Mouse (Mus musculus) lung, embryonic 15.5 days (tissue): ENCODE measurements around the gene Btbd8. TPM values are rescaled to one million over a fixed set of nuclear protein-coding genes. Genes with fewer than 3 reads are reported as not detected.

Source experiments
- ATAC-seq: fragments of 200-750 bp; cut with Nextera tagmentation; 2 replicates; pipeline ENCODE4 v1.8.0; 2017; ENCODE audit warnings: moderate number of reproducible peaks, borderline replicate concordance; ENCODE audit not compliant: low FRiP score, low TSS enrichment; ENCODE audit errors: extremely low read depth
- H3K27ac ChIP-seq: fragments of 300-500 bp; sonication (generic); 2 replicates; pipeline ENCODE4 v1.5.1; 2015; ENCODE audit warnings: moderate library complexity, mild to moderate bottlenecking, inconsistent platforms
- H3K27me3 ChIP-seq: fragments of 300-500 bp; sonication (generic); 2 replicates; pipeline ENCODE4 v1.6.1; 2015; ENCODE audit warnings: inconsistent platforms
- H3K36me3 ChIP-seq: fragments of 300-500 bp; sonication (generic); 2 replicates; pipeline ENCODE4 v1.6.1; 2015; ENCODE audit warnings: inconsistent platforms
- H3K4me1 ChIP-seq: fragments of 300-500 bp; sonication (generic); 2 replicates; pipeline ENCODE4 v1.6.1; 2015; ENCODE audit warnings: inconsistent platforms
- H3K4me2 ChIP-seq: fragments of 300-500 bp; sonication (generic); 2 replicates; pipeline ENCODE4 v1.6.1; 2015; ENCODE audit warnings: inconsistent platforms, mild to moderate bottlenecking, moderate library complexity
- H3K4me3 ChIP-seq: fragments of 300-500 bp; sonication (generic); 2 replicates; pipeline ENCODE4 v1.5.1; 2015; ENCODE audit warnings: mild to moderate bottlenecking, inconsistent platforms
- H3K9ac ChIP-seq: fragments of 300-500 bp; sonication (generic); 2 replicates; pipeline ENCODE4 v1.6.1; 2015; ENCODE audit warnings: inconsistent platforms
- H3K9me3 ChIP-seq: fragments of 300-500 bp; sonication (generic); 2 replicates; pipeline ENCODE4 v1.6.1; 2016; ENCODE audit warnings: inconsistent platforms
- WGBS: fragments of 180-500 bp; shearing (Covaris S2); methylation state at CpG from one replicate; pipeline ENCODE4 v1.1.7; 2015; 5-methylcytosine and 5-hydroxymethylcytosine counted together
- polyA plus RNA-seq: library from polyadenylated mRNA; unstranded; fragments of >200 nt; fragmentation: Nextera tagmentation; extraction: Ambion mirVana; gene quantifications from 2 replicates; pipeline ENCODE4 v1.2.1, GENCODE M21; 2015

Gene Btbd8
- polyA plus RNA-seq, 1 experiment from 2014 or later: 4.8 TPM

GRCm38 (mm10) chr5:107421676-107422075, 16.1 kb upstream of the Btbd8 start:
- no peak for ATAC-seq
- Histone ChIP-seq H3K27me3 (no peaks in the 10 kb centered on the region), H3K4me3 (no peak overlapping the region), H3K4me2 (no peak overlapping the region), H3K27ac (no peak overlapping the region), H3K4me1 (no peaks in the 10 kb centered on the region), H3K36me3 (no peaks in the 10 kb centered on the region), H3K9me3 (no peaks in the 10 kb centered on the region), H3K9ac (no peak overlapping the region)
- 5% methylated on average over 1 of the region's 1 CpGs for WGBS

GRCm38 (mm10) chr5:107431249-107431648, 6.5 kb upstream of the Btbd8 start, which contains the start of gene Lpcat2b:
Gene Lpcat2b (plus strand): TSS chr5:107431549.
- no peak within 1 kb of the TSS for H3K4me3 ChIP-seq
- H3K36me3 ChIP-seq: no peaks in the 10 kb centered on the region
- no peak within 1 kb of the TSS for H3K4me2 ChIP-seq
- H3K27me3 ChIP-seq: no peaks in the 10 kb centered on the region
- ATAC-seq: no peak
- no peaks in the 10 kb centered on the region for H3K4me1 ChIP-seq
- H3K9me3 ChIP-seq: no peaks in the 10 kb centered on the region
- 75% methylated on average over 3 of the region's 3 CpGs for WGBS
- no peak within 1 kb of the TSS for H3K9ac ChIP-seq
- no peak within 1 kb of the TSS for H3K27ac ChIP-seq

- no peak for ATAC-seq
These were observed 3.8 kb upstream of the Btbd8 start for GRCm38 (mm10) chr5:107434001-107434400.

GRCm38 (mm10) chr5:107436185-107436584, 1.6 kb upstream of the Btbd8 start:
- Histone ChIP-seq H3K4me3 (no peak overlapping the region), H3K27me3 (no peaks in the 10 kb centered on the region), H3K9ac (no peak overlapping the region), H3K4me2 (no peak overlapping the region), H3K36me3 (no peaks in the 10 kb centered on the region), H3K4me1 (peaks cover 7% of the 10 kb centered on the region; the same call in 1 of the 2 replicates), H3K27ac (no peak overlapping the region), H3K9me3 (no peaks in the 10 kb centered on the region)
- 85% methylated on average over 6 of the region's 6 CpGs for WGBS
- ATAC-seq: no peak

More at GRCm38 (mm10) chr5:107434001-107434400, 3.8 kb upstream of the Btbd8 start:
- 75% methylated on average over 5 of the region's 5 CpGs for WGBS
- H3K9me3 ChIP-seq: no peaks in the 10 kb centered on the region
- no peaks in the 10 kb centered on the region for H3K27me3 ChIP-seq
- H3K36me3 ChIP-seq: no peaks in the 10 kb centered on the region
- H3K4me1 ChIP-seq: peaks cover 7% of the 10 kb centered on the region; the same call in 1 of the 2 replicates
- H3K4me3 ChIP-seq: no peak overlapping the region
- H3K9ac ChIP-seq: no peak overlapping the region
- no peak overlapping the region for H3K27ac ChIP-seq
- H3K4me2 ChIP-seq: no peak overlapping the region

GRCm38 (mm10) chr5:107436587-107437209, 1.1 kb upstream of the Btbd8 start:
- H3K27ac ChIP-seq: no peak overlapping the region
- WGBS: 57% methylated on average over 6 of the region's 6 CpGs
- no peak for ATAC-seq
- H3K4me2 ChIP-seq: no peak overlapping the region
- no peak overlapping the region for H3K4me3 ChIP-seq
- no peak overlapping the region for H3K9ac ChIP-seq
- H3K27me3 ChIP-seq: no peaks in the 10 kb centered on the region
- H3K36me3 ChIP-seq: no peaks in the 10 kb centered on the region
- H3K4me1 ChIP-seq: peaks cover 7% of the 10 kb centered on the region; the same call in 1 of the 2 replicates
- no peaks in the 10 kb centered on the region for H3K9me3 ChIP-seq

DNA sequence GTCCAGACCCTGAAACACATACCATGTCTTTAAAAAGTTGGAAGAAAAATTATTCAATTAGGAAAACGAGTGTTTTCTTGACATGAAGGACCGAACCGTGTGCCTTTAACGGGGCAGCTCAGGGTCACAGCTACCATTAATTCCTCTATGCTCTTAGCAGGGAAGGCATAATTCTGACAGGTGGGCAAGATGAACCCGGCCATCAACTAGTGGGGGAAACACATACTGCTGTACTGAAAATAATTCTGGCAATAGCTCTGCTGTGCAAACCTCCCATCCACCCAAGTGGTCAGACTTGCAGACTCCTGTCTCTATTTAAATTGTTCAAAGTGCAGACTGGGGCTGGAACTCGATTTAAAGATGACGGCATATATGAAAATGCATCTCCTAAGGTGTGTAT, 556 bp downstream of the Btbd8 start:
- WGBS: 13% methylated on average over 7 of the region's 7 CpGs

DNA sequence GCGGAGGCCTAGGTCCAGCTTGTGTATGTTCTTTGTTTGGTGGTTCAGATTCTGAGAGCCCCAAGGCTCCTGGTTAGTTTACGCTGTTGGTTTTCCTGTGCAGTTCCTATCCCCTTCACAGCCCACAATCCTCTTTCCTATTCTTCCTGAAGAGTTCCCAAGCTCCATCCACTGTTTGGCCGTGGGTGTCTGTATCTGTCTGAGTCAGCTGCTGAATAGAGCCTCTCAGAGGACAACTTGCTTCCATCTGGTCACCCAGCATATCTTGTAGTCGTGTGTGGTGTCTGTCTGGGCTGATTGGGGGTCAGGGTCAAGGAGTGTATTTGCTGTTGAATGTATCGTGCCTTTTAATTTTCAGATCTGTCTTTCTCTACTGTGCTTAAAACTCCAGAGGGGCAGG, 4.1 kb downstream of the Btbd8 start:
- Histone ChIP-seq H3K36me3 (no peaks in the 10 kb centered on the region), H3K4me1 (peaks cover 7% of the 10 kb centered on the region; the same call in 1 of the 2 replicates), H3K4me3 (no peak overlapping the region), H3K9ac (no peak overlapping the region), H3K27me3 (no peaks in the 10 kb centered on the region), H3K4me2 (no peak overlapping the region), H3K9me3 (no peaks in the 10 kb centered on the region), H3K27ac (no peak overlapping the region)
- WGBS: 73% methylated on average over 5 of the region's 5 CpGs
- ATAC-seq: no peak

More for the DNA sequence above, 556 bp downstream of the Btbd8 start:
- H3K4me3 ChIP-seq: peak overlapping the region; percentile 92
- peaks cover 7% of the 10 kb centered on the region; the same call in 1 of the 2 replicates for H3K4me1 ChIP-seq
- no peaks in the 10 kb centered on the region for H3K9me3 ChIP-seq
- no peaks in the 10 kb centered on the region for H3K36me3 ChIP-seq
- peak overlapping the region; percentile 94 for H3K9ac ChIP-seq
- no peaks in the 10 kb centered on the region for H3K27me3 ChIP-seq
- peak overlapping the region; percentile 89 for H3K27ac ChIP-seq
- no peak for ATAC-seq
- H3K4me2 ChIP-seq: peak overlapping the region; percentile 78

- no peak overlapping the region for H3K9ac ChIP-seq
- no peak for ATAC-seq
These were observed 6.5 kb downstream of the Btbd8 start for GRCm38 (mm10) chr5:107444251-107444650.

DNA sequence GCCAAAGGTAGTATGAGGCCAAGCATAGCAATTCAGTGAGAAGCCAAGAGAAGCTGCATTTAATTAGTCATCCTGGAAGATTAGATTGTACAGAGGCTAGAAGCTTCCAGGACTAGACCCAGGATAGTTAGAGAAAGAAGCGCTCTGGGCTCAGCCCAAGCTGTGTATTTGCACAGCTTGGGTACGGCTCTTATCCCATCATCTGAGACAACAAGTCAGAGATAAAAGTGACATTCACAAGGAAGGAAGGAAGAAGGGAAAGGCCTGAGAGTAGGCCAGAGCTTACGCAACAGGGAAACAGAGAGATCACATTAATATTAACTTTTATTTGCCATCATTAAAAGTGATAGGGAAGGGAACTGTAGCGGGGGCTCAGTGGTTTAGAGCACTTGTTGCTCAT, 10.2 kb downstream of the Btbd8 start:
- H3K9me3 ChIP-seq: no peaks in the 10 kb centered on the region
- H3K4me3 ChIP-seq: no peak overlapping the region
- no peak overlapping the region for H3K9ac ChIP-seq
- H3K4me1 ChIP-seq: no peaks in the 10 kb centered on the region
- no peaks in the 10 kb centered on the region for H3K27me3 ChIP-seq
- 66% methylated on average over 4 of the region's 4 CpGs for WGBS
- ATAC-seq: no peak
- 0 out of 2 replicates have a peak, but pooled peaks cover 3% of the 10 kb centered on the region for H3K36me3 ChIP-seq
- no peak overlapping the region for H3K27ac ChIP-seq
- H3K4me2 ChIP-seq: no peak overlapping the region

More at GRCm38 (mm10) chr5:107444251-107444650, 6.5 kb downstream of the Btbd8 start:
- no peaks in the 10 kb centered on the region for H3K36me3 ChIP-seq
- no peak overlapping the region for H3K27ac ChIP-seq
- 89% methylated on average over 4 of the region's 4 CpGs for WGBS
- H3K4me2 ChIP-seq: no peak overlapping the region
- H3K4me3 ChIP-seq: no peak overlapping the region
- no peaks in the 10 kb centered on the region for H3K4me1 ChIP-seq
- no peaks in the 10 kb centered on the region for H3K27me3 ChIP-seq
- no peaks in the 10 kb centered on the region for H3K9me3 ChIP-seq

GRCm38 (mm10) chr5:107448784-107449183, 11.0 kb downstream of the Btbd8 start:
- ATAC-seq: no peak
- H3K9me3 ChIP-seq: no peaks in the 10 kb centered on the region
- H3K27ac ChIP-seq: no peak overlapping the region
- no peaks in the 10 kb centered on the region for H3K27me3 ChIP-seq
- H3K9ac ChIP-seq: no peak overlapping the region
- no peak overlapping the region for H3K4me2 ChIP-seq
- 90% methylated on average over 4 of the region's 4 CpGs for WGBS
- H3K36me3 ChIP-seq: 0 out of 2 replicates have a peak, but pooled peaks cover 3% of the 10 kb centered on the region
- H3K4me1 ChIP-seq: no peaks in the 10 kb centered on the region
- no peak overlapping the region for H3K4me3 ChIP-seq

GRCm38 (mm10) chr5:107449620-107450019, 11.8 kb downstream of the Btbd8 start:
- 87% methylated on average over 5 of the region's 5 CpGs for WGBS
- 0 out of 2 replicates have a peak, but pooled peaks cover 3% of the 10 kb centered on the region for H3K36me3 ChIP-seq
- no peak overlapping the region for H3K9ac ChIP-seq
- H3K4me3 ChIP-seq: no peak overlapping the region
- no peak for ATAC-seq
- no peaks in the 10 kb centered on the region for H3K9me3 ChIP-seq
- no peak overlapping the region for H3K27ac ChIP-seq
- H3K4me1 ChIP-seq: no peaks in the 10 kb centered on the region
- no peak overlapping the region for H3K4me2 ChIP-seq
- H3K27me3 ChIP-seq: no peaks in the 10 kb centered on the region

GRCm38 (mm10) chr5:107450299-107450698, 12.5 kb downstream of the Btbd8 start:
- no peak for ATAC-seq
- H3K27me3 ChIP-seq: no peaks in the 10 kb centered on the region

More at GRCm38 (mm10) chr5:107450299-107450698, 12.5 kb downstream of the Btbd8 start:
- Histone ChIP-seq H3K9me3 (no peaks in the 10 kb centered on the region), H3K4me3 (no peak overlapping the region), H3K27ac (no peak overlapping the region), H3K4me1 (no peaks in the 10 kb centered on the region), H3K9ac (no peak overlapping the region), H3K36me3 (0 out of 2 replicates have a peak, but pooled peaks cover 3% of the 10 kb centered on the region), H3K4me2 (no peak overlapping the region)
- WGBS: 91% methylated on average over 5 of the region's 5 CpGs
